Mouse (Mus musculus) C2C12 (cell line): ENCODE measurements around the gene Gucy2e.

ENCODE experiments used
- CTCF ChIP-seq: IDR thresholded peaks from one replicate; pipeline ENCODE4 v1.5.1; 2011; ENCODE audit not compliant: control insufficient read depth, insufficient read depth, insufficient read length
- MAX ChIP-seq: IDR thresholded peaks from one replicate; pipeline ENCODE4 v1.6.1; 2011; ENCODE audit warnings: mild to moderate bottlenecking, control low read depth
- MYOD1 ChIP-seq: IDR thresholded peaks from one replicate; pipeline ENCODE4 v1.6.1; 2011; ENCODE audit warnings: low read depth; ENCODE audit not compliant: control insufficient read depth, insufficient read length

- TF ChIP-seq MAX, result no peak
- no peak for TF ChIP-seq CTCF
- TF ChIP-seq MYOD1, result no peak
Measured at GRCm38 (mm10) chr11:69197743-69198142, 39.1 kb downstream of the Gucy2e start, which contains the start of gene Alox8.
